Mouse (Mus musculus) lung, postnatal 36 days (tissue): ENCODE data around the gene Fyn.

ENCODE experiments used
- DNase-seq: peaks from one replicate; pipeline ENCODE4 v3.0.0; 2022; ENCODE audit warnings: mixed read lengths

Gene Fyn

GRCm38 (mm10) chr10:39379287-39379686, 10.6 kb downstream of the Fyn start:
- DNase-seq: no peak

GRCm38 (mm10) chr10:39379721-39380370, 11.2 kb downstream of the Fyn start:
- DNase-seq: no peak

GRCm38 (mm10) chr10:39385259-39385658, 16.6 kb downstream of the Fyn start:
- no peak for DNase-seq

- peak; percentile 41 for DNase-seq
Observed at GRCm38 (mm10) chr10:39386203-39386602, 17.5 kb downstream of the Fyn start.

- DNase-seq: no peak
Observed at GRCm38 (mm10) chr10:39387024-39387423, 18.4 kb downstream of the Fyn start.

- no peak for DNase-seq
Observed at GRCm38 (mm10) chr10:39387556-39387955, 18.9 kb downstream of the Fyn start.

GRCm38 (mm10) chr10:39388144-39388543, 19.5 kb downstream of the Fyn start:
- DNase-seq: no peak

- DNase-seq: no peak
Observed at GRCm38 (mm10) chr10:39389451-39389891, 20.8 kb downstream of the Fyn start.

GRCm38 (mm10) chr10:39390541-39390940, 21.9 kb downstream of the Fyn start:
- no peak for DNase-seq

GRCm38 (mm10) chr10:39392900-39393483, 24.3 kb downstream of the Fyn start:
- no peak for DNase-seq

- DNase-seq: no peak
Observed at GRCm38 (mm10) chr10:39395544-39395943, 26.9 kb downstream of the Fyn start.

- no peak for DNase-seq
Observed at GRCm38 (mm10) chr10:39398924-39399323, 30.3 kb downstream of the Fyn start.

- no peak for DNase-seq
Observed at GRCm38 (mm10) chr10:39400155-39400554, 31.5 kb downstream of the Fyn start.

- no peak for DNase-seq
Observed at GRCm38 (mm10) chr10:39402487-39402886, 33.8 kb downstream of the Fyn start.

GRCm38 (mm10) chr10:39403706-39404105, 35.1 kb downstream of the Fyn start:
- DNase-seq: no peak

GRCm38 (mm10) chr10:39404175-39404574, 35.5 kb downstream of the Fyn start:
- no peak for DNase-seq

- DNase-seq: no peak
Observed at GRCm38 (mm10) chr10:39405982-39406797, 37.5 kb downstream of the Fyn start.

GRCm38 (mm10) chr10:39406798-39407189, 38.1 kb downstream of the Fyn start:
- DNase-seq: no peak

- DNase-seq: no peak
Observed at GRCm38 (mm10) chr10:39407553-39407952, 38.9 kb downstream of the Fyn start.

GRCm38 (mm10) chr10:39409602-39410001, 40.9 kb downstream of the Fyn start:
- DNase-seq: no peak

- DNase-seq: no peak
Observed at GRCm38 (mm10) chr10:39410151-39410649, 41.5 kb downstream of the Fyn start.

GRCm38 (mm10) chr10:39411857-39412559, 43.4 kb downstream of the Fyn start:
- DNase-seq: no peak
